Mouse (Mus musculus): ENCODE measurements around the gene Tmem176b.
A peak's percentile ranks its signal among the peaks of the same experiment; 100 is the strongest.

Gene Tmem176b

DNA sequence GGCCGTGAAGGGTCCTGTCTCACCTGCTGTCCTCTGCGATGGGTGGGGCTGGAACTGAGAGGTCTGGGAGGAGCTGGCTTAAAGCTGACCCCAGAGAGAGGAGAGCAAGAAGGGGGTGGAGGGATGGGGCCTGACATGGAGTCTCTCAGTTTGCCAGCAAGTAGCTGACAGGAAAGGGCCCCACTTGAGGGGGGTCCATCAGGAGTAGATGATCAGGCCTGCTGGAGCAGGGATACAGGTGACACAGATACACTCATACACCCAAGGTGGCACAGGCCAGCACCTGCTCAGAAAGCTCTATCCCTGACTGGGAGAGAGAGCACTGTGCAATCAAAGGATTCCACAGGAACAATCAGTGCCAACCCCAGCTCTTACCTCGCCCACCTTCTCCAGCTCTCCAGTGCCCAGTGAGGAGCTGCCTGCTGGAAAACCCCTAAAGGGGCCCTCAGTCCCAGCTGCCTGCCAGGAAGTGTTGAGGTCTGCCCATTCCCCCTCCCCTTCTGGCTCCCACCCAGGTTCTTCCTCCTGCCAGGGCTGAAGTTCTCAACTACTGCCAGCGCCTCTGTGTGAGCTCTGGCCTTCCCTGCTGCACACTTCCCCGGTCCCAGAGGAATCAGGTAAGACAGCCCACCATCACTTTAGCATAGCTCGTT is at the start of gene Tmem176b:
TSS of gene Tmem176b (minus strand) at position 524 of the 653 bp plus-strand sequence.
- no peak for DNase-seq (ENCODE audit: low read depth, low spot score)

DNA sequence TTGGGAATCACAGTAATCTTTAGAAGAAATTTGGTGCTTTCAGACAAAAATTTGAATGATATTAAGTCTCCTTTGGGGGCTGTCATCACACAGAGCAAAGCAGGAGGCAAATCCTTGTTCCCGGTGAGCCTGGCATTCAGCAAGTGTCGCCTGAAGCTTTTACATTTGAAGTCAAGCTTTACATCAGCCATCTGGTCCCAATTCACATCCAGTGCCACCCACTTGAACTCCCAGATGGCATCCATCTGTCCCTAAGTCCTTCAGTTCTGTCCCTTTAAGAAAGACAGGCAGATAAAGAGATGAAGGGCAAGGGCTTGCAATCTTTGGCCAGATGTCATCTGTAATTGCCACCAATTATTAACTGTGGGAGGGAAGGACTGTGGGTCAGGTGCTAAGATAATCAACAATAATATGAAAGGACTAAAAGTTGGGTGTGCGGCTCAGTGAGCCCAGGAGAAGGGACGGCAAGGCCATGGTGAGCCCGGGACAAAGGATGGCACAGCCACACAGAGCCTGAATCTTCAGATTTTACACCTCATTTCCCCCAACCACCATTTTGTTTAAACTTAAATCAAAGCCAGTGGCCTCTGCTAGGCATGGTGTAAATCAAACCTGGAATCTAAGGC is 35.3 kb upstream of the Tmem176b start:
- no peak for DNase-seq (ENCODE audit: low read depth, low spot score)

DNA sequence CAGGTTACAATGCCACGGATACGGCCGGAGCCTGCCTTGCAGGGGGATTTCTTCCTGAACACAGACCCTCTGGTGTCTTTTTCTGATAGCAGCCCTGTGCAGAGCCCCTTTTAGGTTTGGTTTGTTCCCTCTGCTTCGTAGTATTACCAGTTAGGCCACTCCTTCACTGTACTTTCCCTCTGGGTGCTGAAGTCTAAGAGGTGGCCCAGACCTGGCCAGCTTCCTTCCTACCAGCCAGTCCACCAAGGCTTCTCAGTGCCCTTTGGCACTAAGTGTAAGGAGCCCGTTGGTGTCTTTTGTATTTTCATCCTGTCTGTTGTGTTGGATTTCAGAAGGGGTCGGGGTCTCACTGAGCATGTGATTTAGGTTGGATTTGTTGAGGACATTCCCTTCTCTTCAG is 34.2 kb upstream of the Tmem176b start:
- DNase-seq (ENCODE audit: low read depth, low spot score), result no peak

DNA sequence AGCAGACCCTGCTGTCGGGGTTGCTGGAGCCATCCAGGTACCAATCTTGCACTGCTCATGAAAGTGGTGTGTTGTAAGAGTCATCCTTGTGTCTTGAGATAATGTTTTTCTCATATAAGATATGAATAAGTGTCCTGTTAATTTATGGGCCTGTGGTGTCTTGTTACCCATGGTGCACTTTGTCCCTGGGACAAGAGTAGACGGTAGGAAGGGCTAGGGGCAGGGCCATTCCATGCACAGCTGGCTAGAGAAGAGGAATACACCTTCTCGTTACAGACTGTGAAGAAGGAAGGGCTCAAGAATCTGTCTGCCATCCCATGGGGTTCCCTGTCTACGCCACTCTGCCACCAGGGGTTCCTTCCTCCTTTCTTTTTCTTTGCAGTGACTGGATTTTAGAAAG is 33.3 kb upstream of the Tmem176b start:
- DNase-seq (ENCODE audit: low read depth, low spot score), result no peak

DNA sequence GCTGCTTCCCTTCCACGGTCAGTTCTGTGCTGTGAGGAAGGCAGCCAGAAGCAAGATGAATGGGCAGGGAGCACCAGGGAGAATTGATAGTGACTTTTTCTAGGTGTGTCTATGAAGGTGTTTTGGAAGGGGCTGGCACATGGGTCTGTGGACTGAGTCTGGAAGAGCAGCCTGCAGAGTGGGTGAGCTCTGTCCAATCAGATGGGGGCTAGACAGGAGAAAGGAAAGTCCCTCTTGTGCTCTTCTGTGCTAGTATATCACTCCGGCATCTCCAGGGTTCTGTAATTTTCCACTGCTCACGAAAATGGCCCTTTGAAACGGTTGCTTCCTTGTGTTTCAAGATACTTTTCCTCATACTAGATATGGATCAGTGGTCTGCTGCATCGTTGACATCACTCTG is 31.3 kb upstream of the Tmem176b start, which contains the start of gene Aoc1:
TSS of gene Aoc1 (plus strand) at position 301 of the 400 bp plus-strand sequence.
- no peak for DNase-seq (ENCODE audit: low read depth, low spot score)

GRCm38 (mm10) chr6:48869774-48870173 is 28.5 kb upstream of the Tmem176b start:
- no peak for DNase-seq (ENCODE audit: low read depth, low spot score)

DNA sequence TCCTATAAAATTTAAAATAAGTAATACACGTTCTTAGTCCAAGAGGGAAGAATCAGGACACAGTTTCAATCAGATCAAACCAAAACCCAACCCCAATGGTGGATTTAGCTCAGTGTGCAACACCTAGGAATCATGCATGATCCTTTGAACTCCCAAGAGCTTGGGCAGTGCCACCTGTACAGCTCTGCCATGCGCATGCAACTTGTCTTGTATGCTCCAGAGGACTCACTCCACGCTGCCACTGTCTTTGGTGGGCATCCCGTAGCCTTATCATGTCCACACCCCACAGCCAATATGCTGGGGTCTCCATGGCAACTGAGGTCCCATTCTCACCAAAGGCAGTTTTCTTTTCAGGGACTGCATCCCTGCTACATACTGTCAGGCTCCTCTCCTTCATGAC is 25.9 kb upstream of the Tmem176b start:
- DNase-seq (ENCODE audit: low read depth, low spot score), result no peak

GRCm38 (mm10) chr6:48866355-48866950 is 25.2 kb upstream of the Tmem176b start:
- DNase-seq (ENCODE audit: low read depth, low spot score), result peak; percentile 28

DNA sequence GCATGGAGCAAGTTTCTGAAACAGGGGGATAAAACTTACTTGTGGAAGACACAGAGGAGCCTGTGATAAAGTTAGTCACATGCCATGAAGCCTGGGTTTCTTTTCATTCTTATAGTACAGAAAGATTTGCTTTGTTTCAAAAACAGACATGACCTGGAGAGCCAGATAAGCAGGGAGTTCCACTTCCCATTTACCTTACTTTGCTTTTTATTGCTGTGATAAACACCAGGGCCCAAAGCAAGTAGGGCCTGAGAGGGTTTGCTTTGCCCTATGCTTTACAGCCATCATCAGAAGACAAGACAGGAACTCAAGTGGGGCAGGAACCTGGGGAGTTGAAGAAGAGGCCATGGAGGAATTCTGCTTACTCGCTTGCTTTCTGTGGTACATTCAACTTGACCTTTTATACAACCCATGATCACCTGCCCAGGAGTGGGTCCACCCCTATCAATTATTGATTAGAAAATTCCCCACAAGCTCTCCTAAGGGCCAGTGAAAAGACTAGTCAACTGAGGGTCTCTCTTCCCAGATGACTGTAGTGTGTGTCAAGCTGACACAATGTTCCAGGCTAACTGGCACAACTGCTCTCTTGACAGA is 24.0 kb upstream of the Tmem176b start:
- DNase-seq (ENCODE audit: low read depth, low spot score), result no peak

GRCm38 (mm10) chr6:48864723-48865122 is 23.4 kb upstream of the Tmem176b start:
- DNase-seq (ENCODE audit: low read depth, low spot score), result no peak

- DNase-seq (ENCODE audit: low read depth, low spot score), result no peak
Observed at GRCm38 (mm10) chr6:48864181-48864580, 22.9 kb upstream of the Tmem176b start.

GRCm38 (mm10) chr6:48863488-48863887 is 22.2 kb upstream of the Tmem176b start:
- no peak for DNase-seq (ENCODE audit: low read depth, low spot score)

- no peak for DNase-seq (ENCODE audit: low read depth, low spot score)
Observed at GRCm38 (mm10) chr6:48862816-48863215, 21.5 kb upstream of the Tmem176b start.

GRCm38 (mm10) chr6:48861616-48862280 is 20.5 kb upstream of the Tmem176b start:
- DNase-seq (ENCODE audit: low read depth, low spot score), result no peak

DNA sequence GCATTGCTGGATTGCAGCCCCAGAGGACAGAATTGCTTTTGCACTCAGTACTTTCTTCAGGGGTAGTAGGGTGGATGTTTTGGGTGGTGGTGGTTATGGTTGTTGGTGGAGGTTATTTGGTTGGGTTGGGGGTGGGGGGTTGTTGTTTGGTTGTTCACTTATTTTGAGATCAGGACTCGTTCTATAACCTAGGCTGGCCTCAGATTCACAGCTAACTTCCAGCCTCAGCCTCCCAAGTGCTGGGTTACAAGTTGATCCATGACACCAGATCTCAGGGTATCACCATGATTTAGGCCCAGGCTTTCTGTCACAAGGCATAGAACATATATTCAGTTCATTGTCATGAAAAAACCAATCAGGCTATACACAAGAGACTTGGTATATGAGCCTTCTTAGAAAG is 19.6 kb upstream of the Tmem176b start:
- DNase-seq (ENCODE audit: low read depth, low spot score), result no peak

GRCm38 (mm10) chr6:48860130-48860815 is 19.0 kb upstream of the Tmem176b start:
- peak; percentile 94 for DNase-seq (ENCODE audit: low read depth, low spot score)

- DNase-seq (ENCODE audit: low read depth, low spot score), result peak; percentile 39
Observed at GRCm38 (mm10) chr6:48857613-48858302, 16.5 kb upstream of the Tmem176b start.

DNA sequence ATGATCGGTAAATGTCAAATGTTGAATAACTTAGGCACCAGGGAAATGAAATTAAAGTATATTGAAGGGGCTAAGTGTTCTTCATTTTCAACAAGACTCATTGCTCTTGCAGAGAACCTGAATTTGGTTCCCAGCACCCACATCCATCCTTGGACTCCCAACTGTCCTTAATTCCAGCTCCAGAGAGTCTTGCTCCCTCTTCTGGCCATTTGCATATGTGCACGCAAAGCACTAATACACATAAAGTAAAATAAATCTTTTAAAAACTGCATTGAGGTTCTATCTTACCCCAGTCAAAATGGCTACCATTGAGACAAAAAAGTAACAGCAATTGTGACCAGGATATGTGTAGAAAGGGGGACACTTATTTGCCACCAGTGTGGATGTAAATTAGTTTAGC is 12.9 kb upstream of the Tmem176b start:
- DNase-seq (ENCODE audit: low read depth, low spot score), result peak; percentile 29

DNA sequence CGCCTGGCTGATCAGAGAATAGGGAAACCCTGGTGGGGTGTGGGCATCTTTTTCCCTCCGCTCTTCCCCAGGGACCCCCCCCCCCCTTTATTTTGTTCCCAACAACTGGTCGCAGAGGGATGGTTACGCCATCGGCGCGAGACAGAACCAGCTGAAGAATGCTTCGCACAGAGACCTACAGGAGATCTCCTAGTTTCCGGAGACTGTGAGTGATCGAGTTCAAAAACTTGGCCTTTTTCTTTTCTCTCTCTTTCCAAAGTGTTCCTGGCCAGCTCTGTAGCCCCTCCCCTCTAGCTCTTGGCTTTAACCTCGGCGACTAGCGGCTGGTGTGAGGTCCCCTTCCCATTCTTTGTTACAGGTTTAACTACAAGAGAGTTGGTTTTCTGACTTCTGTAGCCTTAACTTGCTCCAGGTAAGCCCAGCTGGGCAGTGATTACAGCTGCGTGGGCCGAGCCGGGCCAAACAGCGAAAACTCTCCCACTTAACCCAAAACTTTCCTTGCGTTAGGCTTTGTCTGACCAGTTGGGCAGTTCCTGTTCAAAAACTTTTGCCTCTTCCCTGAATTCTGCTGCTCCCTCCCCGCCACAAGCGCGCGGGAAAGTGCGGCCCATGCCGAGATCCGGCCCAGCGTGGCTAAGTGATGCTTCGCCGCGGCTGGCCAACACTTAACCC is 10.7 kb upstream of the Tmem176b start:
- peak; percentile 31 for DNase-seq (ENCODE audit: low read depth, low spot score)

DNA sequence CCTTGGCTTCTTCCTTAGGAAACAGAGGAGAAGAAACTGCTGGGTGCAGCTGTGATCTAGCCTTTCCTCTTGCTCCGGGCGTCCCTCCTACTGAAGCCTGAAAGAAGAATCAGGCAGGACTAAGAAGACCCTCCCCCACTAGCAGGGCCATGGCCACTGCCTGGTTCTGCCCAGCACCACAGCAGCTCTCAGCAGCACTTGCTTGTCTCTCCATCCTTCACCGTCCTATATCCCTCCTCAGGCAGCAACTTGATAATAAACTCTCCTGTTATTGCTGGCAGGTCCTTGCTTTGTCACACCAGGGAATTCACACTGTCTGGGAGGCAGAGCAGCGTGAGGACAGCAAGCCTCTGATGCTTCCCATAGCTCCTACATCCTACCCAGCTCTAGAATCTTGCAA is 3.8 kb upstream of the Tmem176b start:
- DNase-seq (ENCODE audit: low read depth, low spot score), result no peak

Data from ZHBTc4 (cell line).